Mouse (Mus musculus): ENCODE results near the gene Peli3.

DNA sequence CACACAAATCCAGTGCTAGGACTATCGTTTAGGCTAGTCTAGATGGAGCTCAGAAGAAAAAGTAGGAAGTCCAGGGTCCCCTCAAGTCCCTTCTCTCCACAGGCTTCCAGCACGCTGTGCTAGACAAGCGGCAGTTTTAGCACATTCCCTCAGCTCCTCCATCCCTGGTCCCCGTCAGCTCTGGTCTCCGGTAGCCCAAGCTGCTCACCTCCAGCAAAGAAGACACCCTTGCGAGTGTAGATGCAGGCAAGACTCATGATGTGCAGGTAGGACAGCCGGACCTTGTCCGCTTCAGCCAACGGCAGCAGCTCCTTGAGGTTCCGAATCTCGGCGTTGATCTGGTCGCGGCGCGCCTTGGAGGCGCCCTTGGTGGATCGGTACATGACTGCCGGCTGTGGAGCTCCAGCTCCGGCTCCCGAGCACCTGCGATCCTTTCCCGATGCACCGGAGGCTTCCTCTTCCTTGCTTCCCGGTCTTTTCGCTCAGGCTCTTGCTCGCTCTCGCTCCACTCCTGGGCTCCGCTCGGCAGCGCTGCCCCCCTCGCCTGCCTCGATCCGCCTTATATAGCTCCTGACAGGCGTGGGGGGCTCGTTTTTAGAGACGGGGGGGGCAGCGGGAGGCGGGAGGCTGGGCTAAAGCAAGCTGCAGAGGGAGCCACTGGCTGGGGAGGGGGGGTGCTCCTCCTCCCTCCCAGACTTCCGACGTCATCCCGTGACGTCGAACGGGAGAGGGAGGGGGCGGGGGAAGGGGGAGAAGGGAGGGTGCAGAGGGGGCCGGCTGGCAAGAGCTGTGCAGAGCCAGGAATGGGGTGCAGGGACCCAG lies 46.7 kb upstream of the Peli3 start:
- TF ChIP-seq EP300 (IDR thresholded peaks at IDR 0.05; ENCODE audit: low read depth in 1 of 2, low read length in 2 of 2) (no peak), CTCF (IDR thresholded peaks at IDR 0.05 in 2 of 3, conservative IDR thresholded peaks at IDR 0.05 in 1 of 3; ENCODE audit: control insufficient read depth in 1 of 3, insufficient read depth in 1 of 3, low read depth in 2 of 3, low read length in 3 of 3, poor library complexity in 1 of 3, severe bottlenecking in 1 of 3) (no peak)

Measured in MEL (cell line).